Mouse (Mus musculus) heart, postnatal 36 days (tissue): ENCODE results near the gene Gm5890. TPM values are rescaled to one million over a fixed set of nuclear protein-coding genes. Genes with fewer than 3 reads are reported as not detected.
"Not testable (repeated sequence)": the region's sequence is repeated elsewhere in the genome, so short reads cannot be mapped to it uniquely, and the experiment has no call there.

ENCODE experiments used
- DNase-seq, 2 experiments: peaks; one replicate each; pipeline ENCODE4 v3.0.0; 2021 to 2022
- intact Hi-C: fragments of 180-260 bp; cut with DNase I; formaldehyde crosslinking; loops from one replicate; pipeline ENCODE4 v1.15.1; 2025
- total RNA-seq, 2 experiments: library from RNA; stranded (reverse); gene quantifications; 2 replicates each; pipeline ENCODE4 v1.2.3; 2021

The Gm5890 gene
- not detected for total RNA-seq

- intact Hi-C loops, DNase-seq: not testable (repeated sequence)
Measured at GRCm38 (mm10) chr7:20262734-20263133, at the start of gene Gm5890. Gene Gm5890, minus strand, starts transcription at chr7:20262834.

- intact Hi-C loops, DNase-seq: not testable (repeated sequence)
Measured at GRCm38 (mm10) chr7:20233728-20234127, 28.9 kb downstream of the Gm5890 start, which contains the start of gene Gm4498. Gene Gm4498, minus strand, starts transcription at chr7:20233828.

Other genes with a start within 250 kb of the Gm5890 start
- gene Vmn1r91, start 163.2 kb downstream of the Gm5890 start, total RNA-seq = not detected
- not detected for gene Gm16442, start 140.3 kb downstream of the Gm5890 start, total RNA-seq
- gene Vmn1r93, start 123.7 kb downstream of the Gm5890 start, total RNA-seq = not detected
- not detected for gene Vmn1r94, start 94.5 kb downstream of the Gm5890 start, total RNA-seq
- gene Vmn1r95, start 69.1 kb downstream of the Gm5890 start, total RNA-seq = not detected
- gene Gm6164, start 57.2 kb downstream of the Gm5890 start, total RNA-seq = not detected
- gene Gm4498, start 29.0 kb downstream of the Gm5890 start, total RNA-seq = not detected
- gene Gm4133, start 71.2 kb upstream of the Gm5890 start, total RNA-seq = not detected
- gene Gm5728, start 112.6 kb upstream of the Gm5890 start, total RNA-seq = not detected
- gene Vmn1r100, start 155.1 kb upstream of the Gm5890 start, total RNA-seq = not detected
- not detected for gene Vmn1r101, start 179.8 kb upstream of the Gm5890 start, total RNA-seq
- not detected for gene Gm10670, start 212.1 kb upstream of the Gm5890 start, total RNA-seq
- not detected for gene Vmn1r103, start 247.7 kb upstream of the Gm5890 start, total RNA-seq